Mouse (Mus musculus) small intestine, adult 2 months (tissue): ENCODE results near the gene Fgf6.

ENCODE experiments used
- CTCF ChIP-seq: fragments of 200-500 bp; IDR thresholded peaks from 2 replicates; pipeline ENCODE4 v1.5.1; 2012; ENCODE audit warnings: low read depth, mild to moderate bottlenecking, control low read depth, inconsistent platforms, low read length, moderate library complexity, mixed read lengths; ENCODE audit not compliant: insufficient replicate concordance, insufficient read length; ENCODE audit errors: extremely low read depth
- POLR2A ChIP-seq: fragments of 200-500 bp; IDR thresholded peaks from 2 replicates; pipeline ENCODE4 v1.6.1; 2012; ENCODE audit warnings: low read depth, mild to moderate bottlenecking, control low read depth, inconsistent platforms, low read length, moderate library complexity

DNA sequence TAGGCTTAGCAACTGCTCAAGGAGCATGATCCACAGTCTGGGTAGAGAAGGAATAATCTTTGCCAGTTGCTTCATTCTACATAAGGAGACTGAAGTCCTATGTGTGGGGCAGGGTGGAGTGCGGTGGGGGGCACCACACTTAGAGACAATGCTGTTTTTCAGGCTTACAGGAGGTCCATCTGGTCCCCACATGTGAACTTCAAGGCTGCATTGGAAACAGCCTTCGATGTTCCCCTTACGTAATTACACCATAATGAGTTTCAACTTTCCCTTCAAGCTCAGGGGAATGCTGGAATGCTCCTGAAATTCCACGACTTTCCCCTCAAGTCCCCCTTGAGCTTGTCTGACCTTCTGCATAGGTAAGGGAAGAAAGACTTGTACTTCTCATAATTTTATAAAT lies 35.5 kb downstream of the Fgf6 start:
- TF ChIP-seq CTCF (no peak), POLR2A (no peak)
